Mouse (Mus musculus): ENCODE data around the gene Caps2. TPM values are rescaled to one million over a fixed set of nuclear protein-coding genes. Genes with fewer than 3 reads are reported as not detected.
"Not testable (repeated sequence)": the region's sequence is repeated elsewhere in the genome, so short reads cannot be mapped to it uniquely, and the experiment has no call there.

The Caps2 gene
- 0.30 and 0.55 TPM in 2 replicates for polyA plus RNA-seq (2015; fragmentation: Nextera tagmentation; extraction: Ambion mirVana)

DNA sequence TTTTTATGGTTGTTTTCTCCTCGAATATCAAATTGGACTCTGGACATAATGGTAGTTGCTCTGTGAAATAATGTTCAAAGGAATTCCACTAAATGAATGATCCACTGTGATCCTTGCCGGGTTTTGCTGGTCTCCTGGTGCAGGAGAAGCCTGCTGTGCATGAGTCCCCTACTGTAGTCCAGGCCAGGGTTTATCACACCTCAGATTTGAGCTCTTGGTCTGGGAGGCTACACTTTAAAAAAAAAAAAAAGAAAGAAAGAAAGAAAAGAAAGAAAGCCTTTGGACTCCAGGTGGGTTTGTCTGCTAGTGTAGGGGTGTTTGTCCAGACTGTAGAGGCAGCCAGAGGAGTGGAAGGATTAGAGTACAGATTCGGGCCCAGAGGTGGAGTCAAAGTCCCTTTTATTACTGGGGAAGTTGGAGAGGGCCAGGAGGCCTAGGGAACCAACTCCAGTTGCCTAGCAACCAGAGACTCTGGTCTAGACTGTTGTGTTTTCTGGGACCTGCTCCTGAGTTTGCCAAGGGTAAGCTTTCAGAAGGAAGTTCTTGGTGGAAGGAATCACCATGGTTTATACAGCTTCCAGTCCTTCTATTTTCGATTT, at the start of gene Caps2:
TSS of gene Caps2 (plus strand) at position 454 of the 599 bp plus-strand sequence.
- no peak within 1 kb of the TSS for H3K27ac ChIP-seq (ENCODE audit: low read length)
- no peaks in the 10 kb centered on the region for H3K36me3 ChIP-seq (ENCODE audit: control insufficient read depth, insufficient read depth)
- WGBS, result 28% methylated on average over 4 of the region's 4 CpGs
- no peak within 1 kb of the TSS for H3K4me3 ChIP-seq (replicated peaks; ENCODE audit: low read length)
- ATAC-seq, result peak; percentile 44; the same call in 1 of the 2 replicates
- no peak within 1 kb of the TSS for H3K9ac ChIP-seq (replicated peaks; ENCODE audit: low read depth, low read length)
- no peaks in the 10 kb centered on the region for H3K27me3 ChIP-seq (replicated peaks; ENCODE audit: control insufficient read depth, insufficient read depth, low read length)
- H3K9me3 ChIP-seq (ENCODE audit: control insufficient read depth, low read length), result no peaks in the 10 kb centered on the region
- no peak within 1 kb of the TSS for H3K4me2 ChIP-seq (ENCODE audit: low read length)
- peaks cover 4% of the 10 kb centered on the region for H3K4me1 ChIP-seq (replicated peaks; ENCODE audit: control insufficient read depth, insufficient read depth, low read length)

DNA sequence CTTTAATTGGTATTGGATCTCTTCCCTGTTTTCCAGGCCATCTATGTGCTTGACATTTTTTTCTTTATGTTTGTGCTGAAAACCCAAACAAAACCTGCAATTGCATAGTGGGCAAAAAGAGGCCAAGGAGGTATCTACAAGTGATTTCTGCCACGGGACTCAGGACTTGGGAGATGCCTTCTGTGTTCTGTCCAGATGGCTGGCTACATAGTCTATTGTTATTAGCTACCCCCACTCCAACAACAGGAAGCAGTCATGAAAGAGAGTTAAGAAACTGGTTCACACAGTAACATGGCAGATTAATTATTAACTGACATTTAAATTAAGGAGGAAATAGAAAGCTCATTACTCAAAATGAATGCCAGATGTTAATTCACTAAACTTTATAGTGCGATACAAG, 38.3 kb upstream of the Caps2 start:
- H3K4me1 ChIP-seq (replicated peaks; ENCODE audit: control insufficient read depth, insufficient read depth, low read length); H3K36me3 ChIP-seq (ENCODE audit: control insufficient read depth, insufficient read depth); H3K4me2 ChIP-seq (ENCODE audit: low read length); H3K9ac ChIP-seq (replicated peaks; ENCODE audit: low read depth, low read length); H3K27ac ChIP-seq (ENCODE audit: low read length); H3K4me3 ChIP-seq (replicated peaks; ENCODE audit: low read length); ATAC-seq; H3K9me3 ChIP-seq (ENCODE audit: control insufficient read depth, low read length); H3K27me3 ChIP-seq (replicated peaks; ENCODE audit: control insufficient read depth, insufficient read depth, low read length): not testable (repeated sequence)
- 35% methylated on average over 2 of the region's 2 CpGs for WGBS

DNA sequence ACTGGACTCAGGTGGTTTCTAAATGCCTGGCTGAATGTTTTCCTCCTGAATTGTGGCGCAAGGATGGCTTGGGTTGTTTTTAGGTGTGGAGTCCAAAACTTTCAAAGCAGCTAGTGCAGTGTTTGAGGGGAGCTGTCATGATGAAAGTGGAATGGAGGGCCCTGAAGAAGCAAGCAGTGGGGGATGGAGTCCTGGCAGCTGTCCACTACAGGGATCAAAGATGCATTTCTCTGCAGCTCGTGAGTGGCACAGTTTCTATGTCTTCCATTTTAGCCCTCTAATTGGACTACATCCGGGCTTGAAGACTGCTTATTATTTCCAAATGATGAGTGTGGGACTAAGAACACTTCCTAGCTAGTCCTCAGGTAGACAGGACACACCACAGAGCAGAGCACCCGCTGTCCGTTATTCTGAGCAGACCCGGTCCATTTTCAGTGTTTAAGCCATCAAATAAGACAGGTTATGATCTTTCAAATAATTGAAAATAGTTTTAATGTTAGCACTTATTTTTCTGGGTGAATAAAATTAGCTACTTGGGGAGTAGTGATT, 35.7 kb upstream of the Caps2 start:
- H3K27me3 ChIP-seq (replicated peaks; ENCODE audit: control insufficient read depth, insufficient read depth, low read length); H3K27ac ChIP-seq (ENCODE audit: low read length); H3K4me2 ChIP-seq (ENCODE audit: low read length); H3K4me1 ChIP-seq (replicated peaks; ENCODE audit: control insufficient read depth, insufficient read depth, low read length); ATAC-seq; H3K9me3 ChIP-seq (ENCODE audit: control insufficient read depth, low read length); H3K4me3 ChIP-seq (replicated peaks; ENCODE audit: low read length); H3K36me3 ChIP-seq (ENCODE audit: control insufficient read depth, insufficient read depth); H3K9ac ChIP-seq (replicated peaks; ENCODE audit: low read depth, low read length): not testable (repeated sequence)
- 50% methylated on average over 6 of the region's 6 CpGs for WGBS

GRCm38 (mm10) chr10:112132194-112132593, 31.2 kb upstream of the Caps2 start:
- no peak for ATAC-seq
- H3K27ac ChIP-seq (ENCODE audit: low read length), result no peak overlapping the region
- H3K4me1 ChIP-seq (replicated peaks; ENCODE audit: control insufficient read depth, insufficient read depth, low read length), result no peaks in the 10 kb centered on the region
- H3K9ac ChIP-seq (replicated peaks; ENCODE audit: low read depth, low read length), result no peak overlapping the region
- 92% methylated on average over 3 of the region's 3 CpGs for WGBS
- no peaks in the 10 kb centered on the region for H3K36me3 ChIP-seq (ENCODE audit: control insufficient read depth, insufficient read depth)
- H3K4me3 ChIP-seq (replicated peaks; ENCODE audit: low read length), result no peak overlapping the region
- H3K27me3 ChIP-seq (replicated peaks; ENCODE audit: control insufficient read depth, insufficient read depth, low read length), result no peaks in the 10 kb centered on the region
- H3K4me2 ChIP-seq (ENCODE audit: low read length), result no peak overlapping the region
- H3K9me3 ChIP-seq (ENCODE audit: control insufficient read depth, low read length), result no peaks in the 10 kb centered on the region

DNA sequence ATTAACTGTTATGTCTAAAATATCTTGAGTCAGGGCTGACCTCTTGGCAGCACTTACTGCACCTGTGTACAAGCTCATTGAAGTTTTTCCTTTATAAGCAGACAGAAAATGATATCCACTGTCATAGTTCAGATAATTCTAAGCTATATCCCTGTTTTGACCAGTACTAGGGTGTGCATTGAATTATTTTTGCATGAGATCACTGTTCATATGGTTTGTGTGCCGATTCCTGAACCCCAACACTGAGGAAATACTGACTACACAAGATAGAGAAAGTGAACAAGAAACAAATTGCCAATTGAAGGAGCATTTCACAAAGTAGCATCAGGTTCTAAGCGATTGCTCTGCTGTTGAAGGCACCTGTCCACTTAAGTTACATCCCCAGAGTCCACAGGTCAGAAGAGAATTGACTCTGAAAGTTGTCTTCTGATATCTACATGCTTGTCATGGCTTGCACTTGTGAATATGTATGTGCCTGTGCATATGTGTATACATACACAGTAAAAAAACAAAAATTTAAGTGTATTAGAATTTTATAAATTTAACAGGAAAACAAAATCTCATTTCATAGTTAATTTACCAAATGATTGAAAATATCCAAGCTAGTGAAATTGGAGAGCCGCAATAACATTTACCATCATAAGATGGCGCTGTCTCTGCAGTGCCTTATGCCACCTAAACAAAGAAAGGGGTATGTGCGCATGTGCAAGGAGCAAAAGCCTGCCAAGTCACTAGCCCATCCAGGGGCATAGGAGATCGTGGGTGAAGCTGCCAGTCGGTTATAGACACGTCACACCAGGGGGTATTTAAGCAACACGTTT, 25.2 kb upstream of the Caps2 start:
- ATAC-seq, result peak; percentile 95
- no peaks in the 10 kb centered on the region for H3K9me3 ChIP-seq (ENCODE audit: control insufficient read depth, low read length)
- 0 out of 2 replicates have a peak overlapping the region, but pooled peaks have one; percentile 37 for H3K9ac ChIP-seq (replicated peaks; ENCODE audit: low read depth, low read length)
- peak overlapping the region; percentile 48 for H3K4me2 ChIP-seq (ENCODE audit: low read length)
- H3K4me1 ChIP-seq (replicated peaks; ENCODE audit: control insufficient read depth, insufficient read depth, low read length), result no peaks in the 10 kb centered on the region
- peak overlapping the region; percentile 43 for H3K4me3 ChIP-seq (replicated peaks; ENCODE audit: low read length)
- H3K27me3 ChIP-seq (replicated peaks; ENCODE audit: control insufficient read depth, insufficient read depth, low read length), result no peaks in the 10 kb centered on the region
- WGBS, result 15% methylated on average over 9 of the region's 9 CpGs
- no peaks in the 10 kb centered on the region for H3K36me3 ChIP-seq (ENCODE audit: control insufficient read depth, insufficient read depth)
- no peak overlapping the region; the same call in 1 of the 2 replicates for H3K27ac ChIP-seq (ENCODE audit: low read length)

GRCm38 (mm10) chr10:112138871-112139430, 24.5 kb upstream of the Caps2 start:
- Histone ChIP-seq H3K4me3 (replicated peaks; ENCODE audit: low read length) (peak overlapping the region; percentile 43), H3K27ac (ENCODE audit: low read length) (no peak overlapping the region; the same call in 1 of the 2 replicates), H3K9ac (replicated peaks; ENCODE audit: low read depth, low read length) (0 out of 2 replicates have a peak overlapping the region, but pooled peaks have one; percentile 37), H3K4me2 (ENCODE audit: low read length) (peak overlapping the region; percentile 48), H3K27me3 (replicated peaks; ENCODE audit: control insufficient read depth, insufficient read depth, low read length) (no peaks in the 10 kb centered on the region), H3K9me3 (ENCODE audit: control insufficient read depth, low read length) (no peaks in the 10 kb centered on the region), H3K4me1 (replicated peaks; ENCODE audit: control insufficient read depth, insufficient read depth, low read length) (no peaks in the 10 kb centered on the region), H3K36me3 (ENCODE audit: control insufficient read depth, insufficient read depth) (no peaks in the 10 kb centered on the region)
- ATAC-seq, result peak; percentile 50
- 27% methylated on average over 6 of the region's 6 CpGs for WGBS

GRCm38 (mm10) chr10:112139834-112140233, 23.6 kb upstream of the Caps2 start:
- no peak overlapping the region for H3K27ac ChIP-seq (ENCODE audit: low read length)
- no peak for ATAC-seq
- 52% methylated on average over 2 of the region's 2 CpGs for WGBS
- no peaks in the 10 kb centered on the region for H3K4me1 ChIP-seq (replicated peaks; ENCODE audit: control insufficient read depth, insufficient read depth, low read length)
- H3K36me3 ChIP-seq (ENCODE audit: control insufficient read depth, insufficient read depth), result no peaks in the 10 kb centered on the region
- H3K27me3 ChIP-seq (replicated peaks; ENCODE audit: control insufficient read depth, insufficient read depth, low read length), result no peaks in the 10 kb centered on the region
- no peaks in the 10 kb centered on the region for H3K9me3 ChIP-seq (ENCODE audit: control insufficient read depth, low read length)
- no peak overlapping the region for H3K4me3 ChIP-seq (replicated peaks; ENCODE audit: low read length)
- H3K4me2 ChIP-seq (ENCODE audit: low read length), result no peak overlapping the region
- no peak overlapping the region for H3K9ac ChIP-seq (replicated peaks; ENCODE audit: low read depth, low read length)

GRCm38 (mm10) chr10:112159882-112160560, 3.4 kb upstream of the Caps2 start, which contains the start of gene Glipr1l3:
Gene Glipr1l3 (minus strand): TSS chr10:112160327.
- not testable (repeated sequence) for H3K27me3 ChIP-seq (replicated peaks; ENCODE audit: control insufficient read depth, insufficient read depth, low read length); H3K27ac ChIP-seq (ENCODE audit: low read length); H3K36me3 ChIP-seq (ENCODE audit: control insufficient read depth, insufficient read depth); H3K4me1 ChIP-seq (replicated peaks; ENCODE audit: control insufficient read depth, insufficient read depth, low read length); H3K9me3 ChIP-seq (ENCODE audit: control insufficient read depth, low read length); H3K9ac ChIP-seq (replicated peaks; ENCODE audit: low read depth, low read length)
- peak; percentile 98 for ATAC-seq
- Histone ChIP-seq H3K4me2 (ENCODE audit: low read length) (peak within 1 kb of the TSS; percentile 49), H3K4me3 (replicated peaks; ENCODE audit: low read length) (peak within 1 kb of the TSS; percentile 31)
- WGBS, result 11% methylated on average over 15 of the region's 15 CpGs

DNA sequence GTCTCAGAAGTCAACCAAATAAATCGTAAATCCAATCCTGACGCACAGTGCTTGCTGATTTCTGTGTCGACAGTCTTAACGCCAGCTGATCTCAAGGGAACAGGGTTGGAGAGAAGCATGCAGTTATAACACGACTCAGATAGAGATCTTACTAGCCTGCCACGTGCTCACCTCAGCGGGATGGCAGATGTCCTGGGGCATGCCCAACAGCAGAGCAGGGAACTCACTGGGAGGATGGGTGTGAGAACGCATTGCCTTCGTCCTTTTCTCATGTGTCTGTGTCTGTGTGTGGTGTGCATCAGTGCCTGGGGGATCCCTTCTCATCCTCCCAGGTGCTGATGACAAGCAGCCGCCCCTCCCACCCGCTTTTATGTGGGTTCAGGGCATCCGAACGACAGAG, 13.6 kb downstream of the Caps2 start:
- not testable (repeated sequence) for H3K4me1 ChIP-seq (replicated peaks; ENCODE audit: control insufficient read depth, insufficient read depth, low read length); H3K4me2 ChIP-seq (ENCODE audit: low read length); H3K27ac ChIP-seq (ENCODE audit: low read length); H3K9ac ChIP-seq (replicated peaks; ENCODE audit: low read depth, low read length); H3K4me3 ChIP-seq (replicated peaks; ENCODE audit: low read length); H3K9me3 ChIP-seq (ENCODE audit: control insufficient read depth, low read length); ATAC-seq; H3K27me3 ChIP-seq (replicated peaks; ENCODE audit: control insufficient read depth, insufficient read depth, low read length); H3K36me3 ChIP-seq (ENCODE audit: control insufficient read depth, insufficient read depth)
- 45% methylated on average over 13 of the region's 13 CpGs for WGBS
